Mouse (Mus musculus) ovary, adult 18-20 months (tissue): ENCODE data around the gene Kmt2b.

Source experiments
- DNase-seq: peaks from one replicate; pipeline ENCODE4 v3.0.0; 2022; ENCODE audit warnings: low spot score, mixed read lengths

The Kmt2b gene

GRCm38 (mm10) chr7:30534633-30535577 lies 53.6 kb downstream of the Kmt2b start, which contains the start of gene Arhgap33:
Gene Arhgap33, minus strand, starts transcription at chr7:30535060.
- peak; percentile 94 for DNase-seq

GRCm38 (mm10) chr7:30533941-30534632 lies 54.4 kb downstream of the Kmt2b start:
- no peak for DNase-seq

GRCm38 (mm10) chr7:30532931-30533330 lies 55.6 kb downstream of the Kmt2b start:
- no peak for DNase-seq

GRCm38 (mm10) chr7:30531291-30531815 lies 57.2 kb downstream of the Kmt2b start:
- DNase-seq, result no peak

- no peak for DNase-seq
Measured at GRCm38 (mm10) chr7:30526981-30527380, 61.5 kb downstream of the Kmt2b start.

- DNase-seq, result no peak
Measured at GRCm38 (mm10) chr7:30526399-30526798, 62.1 kb downstream of the Kmt2b start.

- no peak for DNase-seq
Measured at GRCm38 (mm10) chr7:30525954-30526353, 62.6 kb downstream of the Kmt2b start.

- no peak for DNase-seq
Measured at GRCm38 (mm10) chr7:30524487-30524886, 64.0 kb downstream of the Kmt2b start.

GRCm38 (mm10) chr7:30522871-30523270 lies 65.7 kb downstream of the Kmt2b start:
- DNase-seq, result no peak

- no peak for DNase-seq
Measured at GRCm38 (mm10) chr7:30520856-30521255, 67.7 kb downstream of the Kmt2b start.

GRCm38 (mm10) chr7:30520396-30520795 lies 68.1 kb downstream of the Kmt2b start:
- no peak for DNase-seq
